Mouse (Mus musculus): ENCODE data around the gene Rftn1.

DNA sequence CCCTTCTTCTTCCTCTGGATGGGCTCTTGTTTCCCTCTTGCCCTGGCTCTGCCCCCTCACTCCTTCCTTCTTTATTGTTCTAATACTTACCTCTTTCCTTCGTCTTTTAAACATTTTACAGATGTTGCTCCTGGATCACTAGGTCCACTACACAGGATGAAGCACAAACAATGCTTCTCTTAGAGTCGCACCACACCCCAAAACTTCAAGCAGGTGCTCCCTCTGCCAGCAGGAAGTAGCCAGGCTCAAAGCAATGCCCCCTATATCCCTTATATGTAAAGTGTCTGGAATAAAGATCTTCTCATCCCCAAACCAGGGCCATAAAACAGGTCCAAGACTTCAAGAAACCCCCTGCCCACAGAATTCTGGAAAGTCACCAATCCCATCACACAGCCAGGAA lies 176.6 kb downstream of the Rftn1 start:
- no peak for TF ChIP-seq POLR2A (IDR thresholded peaks at IDR 0.05; ENCODE audit: control insufficient read depth, extremely low read depth, insufficient read depth, low read length, poor library complexity)
- no peak for TF ChIP-seq CTCF (IDR thresholded peaks at IDR 0.05; ENCODE audit: borderline replicate concordance, control insufficient read depth, extremely low read depth, insufficient read depth, low read length, poor library complexity)

Data from thymus, adult 2 months (tissue).